Mouse (Mus musculus) bone marrow macrophage, adult 2 months (primary cell): Measurements from ENCODE around the gene Gcc2. TPM values are rescaled to one million over a fixed set of nuclear protein-coding genes. Genes with fewer than 3 reads are reported as not detected.
"Not testable (repeated sequence)": the region's sequence is repeated elsewhere in the genome, so short reads cannot be mapped to it uniquely, and the experiment has no call there.

Experiments used
- H3K27ac ChIP-seq: 2 replicates; pipeline ENCODE4 v1.5.1; 2012; ENCODE audit warnings: low read depth, low read length; ENCODE audit not compliant: insufficient read depth
- H3K4me1 ChIP-seq: 2 replicates; pipeline ENCODE4 v1.6.1; 2012; ENCODE audit warnings: low read length; ENCODE audit not compliant: control insufficient read depth, insufficient read depth
- H3K4me3 ChIP-seq: 2 replicates; pipeline ENCODE4 v1.5.1; 2012; ENCODE audit warnings: mild to moderate bottlenecking, low read length, moderate library complexity; ENCODE audit not compliant: insufficient read depth
- CTCF ChIP-seq: IDR thresholded peaks from 2 replicates; pipeline ENCODE4 v1.5.1; 2012; ENCODE audit warnings: low read depth, mild to moderate bottlenecking, low read length, moderate library complexity
- POLR2A ChIP-seq: IDR thresholded peaks from 2 replicates; pipeline ENCODE4 v1.6.1; 2012; ENCODE audit warnings: mild to moderate bottlenecking, low read depth, low read length, borderline replicate concordance
- polyA plus RNA-seq: library from polyadenylated mRNA; stranded (reverse); fragments of >200 nt; gene quantifications from 2 replicates; pipeline ENCODE4 v1.2.4, GENCODE M21; 2012; ENCODE audit not compliant: missing spikeins, insufficient read depth, insufficient read length

Gcc2 gene
- polyA plus RNA-seq, 1 experiment: 25.0 TPM

- Histone ChIP-seq H3K4me1 (no peaks in the 10 kb centered on the region), H3K4me3 (no peak overlapping the region), H3K27ac (no peak overlapping the region)
- TF ChIP-seq POLR2A: no peak
- no peak for TF ChIP-seq CTCF
Measured at GRCm38 (mm10) chr10:58220726-58221125, 34.6 kb upstream of the Gcc2 start.

- H3K4me3 ChIP-seq, H3K27ac ChIP-seq, H3K4me1 ChIP-seq: not testable (repeated sequence)
Measured at GRCm38 (mm10) chr10:58221571-58221970, 33.7 kb upstream of the Gcc2 start.

GRCm38 (mm10) chr10:58223161-58223560 is 32.1 kb upstream of the Gcc2 start:
- not testable (repeated sequence) for H3K4me3 ChIP-seq, H3K27ac ChIP-seq, H3K4me1 ChIP-seq

GRCm38 (mm10) chr10:58223972-58224805 is 31.1 kb upstream of the Gcc2 start:
- not testable (repeated sequence) for H3K4me3 ChIP-seq, H3K27ac ChIP-seq, H3K4me1 ChIP-seq

GRCm38 (mm10) chr10:58224827-58225785 is 30.2 kb upstream of the Gcc2 start, which contains the start of gene AW822073:
TSS of gene AW822073 (minus strand) at chr10:58224930.
- H3K4me1 ChIP-seq, H3K27ac ChIP-seq, H3K4me3 ChIP-seq: not testable (repeated sequence)

GRCm38 (mm10) chr10:58226357-58226756 is 28.9 kb upstream of the Gcc2 start:
- not testable (repeated sequence) for H3K4me1 ChIP-seq, H3K27ac ChIP-seq, H3K4me3 ChIP-seq

GRCm38 (mm10) chr10:58227798-58228197 is 27.5 kb upstream of the Gcc2 start:
- H3K27ac ChIP-seq, H3K4me1 ChIP-seq: not testable (repeated sequence)

GRCm38 (mm10) chr10:58230021-58230420 is 25.3 kb upstream of the Gcc2 start:
- not testable (repeated sequence) for H3K4me3 ChIP-seq, H3K4me1 ChIP-seq, H3K27ac ChIP-seq

More at GRCm38 (mm10) chr10:58227798-58228197, 27.5 kb upstream of the Gcc2 start:
- not testable (repeated sequence) for H3K4me3 ChIP-seq

- not testable (repeated sequence) for H3K4me3 ChIP-seq, H3K4me1 ChIP-seq, H3K27ac ChIP-seq
Measured at GRCm38 (mm10) chr10:58231088-58231487, 24.2 kb upstream of the Gcc2 start.

- H3K27ac ChIP-seq, H3K4me1 ChIP-seq, H3K4me3 ChIP-seq: not testable (repeated sequence)
- peak; percentile 16; the same call in 1 of the 2 replicates for TF ChIP-seq CTCF
Measured at GRCm38 (mm10) chr10:58231779-58232640, 23.3 kb upstream of the Gcc2 start.

- not testable (repeated sequence) for H3K27ac ChIP-seq, H3K4me1 ChIP-seq, H3K4me3 ChIP-seq
Measured at GRCm38 (mm10) chr10:58232641-58232969, 22.7 kb upstream of the Gcc2 start, which contains the start of gene Duxf3. TSS of gene Duxf3 (minus strand) at chr10:58232675.

- not testable (repeated sequence) for H3K4me3 ChIP-seq, H3K4me1 ChIP-seq, H3K27ac ChIP-seq
Measured at GRCm38 (mm10) chr10:58233054-58233739, 22.1 kb upstream of the Gcc2 start.

GRCm38 (mm10) chr10:58233740-58234121 is 21.6 kb upstream of the Gcc2 start:
- H3K27ac ChIP-seq, H3K4me1 ChIP-seq, H3K4me3 ChIP-seq: not testable (repeated sequence)

GRCm38 (mm10) chr10:58234985-58235384 is 20.3 kb upstream of the Gcc2 start:
- H3K4me3 ChIP-seq, H3K4me1 ChIP-seq, H3K27ac ChIP-seq: not testable (repeated sequence)
